Mouse (Mus musculus): ENCODE data around the gene Uvrag.
"Not testable (repeated sequence)": the region's sequence is repeated elsewhere in the genome, so short reads cannot be mapped to it uniquely, and the experiment has no call there.

Gene Uvrag

GRCm38 (mm10) chr7:99100087-99100486 lies 40.9 kb downstream of the Uvrag start:
- no peak for DNase-seq (ENCODE audit: low spot score in 2 of 2)

DNA sequence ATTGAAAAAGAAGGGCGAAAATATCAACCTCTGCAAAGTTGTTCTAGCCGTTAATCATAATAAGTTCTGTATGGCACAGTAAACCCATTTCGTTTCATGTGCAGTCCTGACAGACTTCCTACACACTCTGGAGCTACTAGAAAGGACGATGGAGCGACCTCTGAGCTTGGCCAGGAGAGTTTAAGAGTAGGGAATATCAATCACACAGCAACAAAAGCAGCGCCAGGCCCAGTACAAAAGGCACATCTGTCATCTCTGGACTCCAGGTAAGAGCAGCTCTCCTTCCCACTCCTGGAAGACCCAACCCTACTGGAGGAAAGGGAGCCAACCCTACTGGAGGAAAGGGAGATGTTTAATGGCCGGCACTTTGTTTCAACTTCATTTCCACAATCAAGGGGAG lies 43.2 kb downstream of the Uvrag start:
- no peak for DNase-seq (ENCODE audit: low spot score in 2 of 2)

DNA sequence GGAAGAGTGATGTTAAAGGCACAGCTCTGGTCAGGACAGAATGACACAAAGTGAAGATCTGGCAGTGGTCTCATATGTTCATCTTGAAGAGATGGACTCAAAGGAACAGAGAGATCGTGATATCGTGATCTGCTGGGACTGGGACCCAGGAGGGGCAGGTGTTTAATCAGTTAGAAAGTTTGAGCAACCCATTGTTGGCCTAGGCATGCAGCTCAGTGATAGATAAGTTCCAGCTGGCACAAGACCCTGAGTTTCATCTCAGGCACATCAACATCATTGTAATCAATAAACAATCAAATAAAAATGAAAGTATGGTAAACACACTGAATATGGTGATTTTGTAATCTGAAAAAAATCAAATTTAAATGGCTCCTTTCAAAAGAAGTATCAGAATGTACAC lies 43.8 kb downstream of the Uvrag start:
- DNase-seq (ENCODE audit: low spot score in 2 of 2) = no peak

DNA sequence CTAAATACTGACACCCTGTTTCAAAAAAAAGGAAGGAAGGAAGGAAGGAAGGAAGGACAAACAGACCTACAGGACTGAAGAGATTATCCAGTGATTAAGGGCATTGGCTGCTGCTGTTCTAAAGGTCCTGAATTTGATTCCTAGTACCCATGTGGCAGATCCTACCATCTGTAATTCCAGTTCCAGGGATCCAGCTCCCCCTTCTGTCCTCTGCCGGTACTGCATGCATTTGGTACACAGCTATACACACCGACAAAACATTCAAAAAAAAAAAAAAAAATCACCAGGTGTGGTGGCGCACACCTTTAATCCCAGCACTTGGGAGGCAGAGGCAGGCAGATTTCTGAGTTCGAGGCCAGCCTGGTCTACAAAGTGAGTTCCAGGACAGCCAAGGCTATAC lies 45.8 kb downstream of the Uvrag start:
- DNase-seq (ENCODE audit: low spot score in 2 of 2) = no peak

- DNase-seq (ENCODE audit: low spot score in 2 of 2) = no peak
Measured at GRCm38 (mm10) chr7:99094336-99094735, 46.6 kb downstream of the Uvrag start.

DNA sequence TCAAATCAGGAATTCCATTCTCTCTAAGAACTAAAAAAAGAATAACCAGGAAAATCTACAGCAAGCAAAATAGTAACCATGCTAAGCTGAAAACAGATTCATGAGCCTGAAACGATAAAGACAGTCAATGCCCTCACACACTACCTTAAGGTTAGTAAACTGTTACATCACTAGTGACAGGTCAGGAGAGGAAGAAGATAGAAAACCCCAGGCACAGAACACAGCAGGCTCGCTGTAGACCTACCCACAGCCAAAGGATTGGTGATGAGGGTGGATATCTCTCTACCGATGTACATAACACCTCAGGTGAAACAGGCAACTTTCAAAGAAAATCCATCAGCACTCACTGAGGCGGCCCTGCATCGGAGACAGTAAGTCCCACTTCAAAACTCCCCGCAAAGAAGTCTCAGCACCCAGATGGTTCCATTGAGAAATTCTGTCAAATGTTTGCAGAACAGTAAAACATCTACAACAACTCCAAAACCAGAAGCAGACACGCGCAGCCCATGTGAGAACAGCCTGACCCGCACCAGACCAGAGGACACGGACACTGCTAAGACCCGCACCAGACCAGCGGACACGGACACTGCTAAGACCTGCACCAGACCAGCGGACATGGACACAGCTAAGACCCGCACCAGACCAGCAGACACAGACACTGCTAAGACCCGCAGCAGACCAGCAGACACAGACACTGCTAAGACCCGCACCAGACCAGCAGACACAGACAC lies 48.9 kb downstream of the Uvrag start:
- DNase-seq (ENCODE audit: low spot score in 2 of 2) = no peak

- DNase-seq (ENCODE audit: low spot score in 2 of 2) = no peak
Measured at GRCm38 (mm10) chr7:99089716-99090115, 51.2 kb downstream of the Uvrag start.

- DNase-seq (ENCODE audit: low spot score in 2 of 2) = no peak
Measured at GRCm38 (mm10) chr7:99088576-99089346, 52.2 kb downstream of the Uvrag start.

DNA sequence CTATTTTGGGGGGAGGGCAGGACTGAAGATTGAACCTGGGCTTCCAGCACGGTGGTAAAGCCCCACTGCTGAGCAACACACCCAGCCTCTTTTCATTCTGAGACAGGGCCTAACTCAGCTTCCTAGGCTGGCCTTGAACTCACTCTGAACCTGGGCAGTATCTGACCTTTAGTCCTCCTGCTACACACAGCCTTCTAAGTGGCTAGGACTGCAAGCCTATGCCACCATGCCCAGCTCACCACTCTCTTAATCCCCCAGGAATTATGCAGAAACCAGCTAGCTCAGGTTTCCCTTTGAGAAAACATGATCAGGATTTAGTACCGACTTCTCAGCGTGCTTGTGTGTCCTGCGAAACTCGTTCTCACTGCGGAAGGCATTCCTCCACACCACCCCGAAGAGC lies 53.4 kb downstream of the Uvrag start:
- no peak for DNase-seq (ENCODE audit: low spot score in 2 of 2)

DNA sequence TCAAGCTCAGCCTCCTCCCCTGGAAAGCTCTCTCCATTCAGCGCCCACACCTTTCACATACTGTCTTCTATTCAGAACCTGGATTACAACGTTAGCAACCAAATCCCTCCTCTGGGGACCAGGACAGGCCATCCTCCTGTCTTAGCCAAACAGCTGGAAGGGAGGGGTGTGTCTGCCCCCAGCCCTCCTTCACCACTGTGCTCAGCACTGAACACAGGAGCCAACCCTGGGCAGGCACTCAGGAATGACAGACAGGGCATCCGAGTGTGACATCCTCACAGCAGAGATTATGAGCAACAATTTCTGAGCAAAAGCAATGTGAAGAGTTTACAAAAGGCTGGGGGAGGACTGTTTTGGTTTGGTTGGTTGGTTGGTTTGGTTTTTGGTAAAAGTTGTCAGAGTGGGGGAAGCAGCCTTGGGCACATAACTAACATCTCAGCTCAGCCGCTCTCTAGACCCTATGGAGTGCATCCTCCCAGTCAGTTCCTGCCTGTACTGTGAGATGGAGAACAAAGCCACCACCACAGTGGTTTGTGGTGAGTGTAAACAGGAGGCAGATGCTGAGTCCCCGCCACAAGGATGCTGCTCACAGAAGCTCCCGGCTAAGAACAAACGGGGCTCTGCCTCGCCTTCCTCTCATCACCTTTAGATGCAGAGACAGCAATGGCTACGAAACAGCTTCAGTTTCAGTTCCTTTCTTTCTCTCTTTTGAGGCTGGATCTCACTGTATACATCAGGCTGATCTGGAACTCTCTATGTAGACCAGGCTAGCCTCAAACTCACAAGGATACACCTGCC lies 54.1 kb downstream of the Uvrag start:
- no peak for DNase-seq (ENCODE audit: low spot score in 2 of 2)

DNA sequence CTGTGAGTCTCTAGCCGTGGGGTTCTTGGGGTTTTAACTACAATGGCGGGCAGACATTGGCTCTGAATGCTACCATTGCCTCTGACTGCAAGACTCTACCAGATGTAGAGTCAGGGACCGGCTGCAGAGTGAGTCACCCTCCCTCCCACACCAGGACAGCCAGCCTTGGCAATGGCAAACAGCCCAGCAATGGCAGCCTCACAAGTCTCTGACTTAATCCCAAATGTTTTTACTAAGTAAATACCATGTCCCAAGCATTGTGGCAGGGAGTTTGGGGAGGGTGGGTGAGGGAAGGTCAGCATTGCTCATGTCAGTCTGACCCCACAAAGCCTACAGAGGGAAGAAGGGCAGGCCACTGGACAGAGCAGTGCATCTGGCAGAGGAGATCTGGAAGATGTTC lies 55.7 kb downstream of the Uvrag start:
- DNase-seq (ENCODE audit: low spot score in 2 of 2) = peak in 1 of 2 experiments; percentile 49

- DNase-seq (ENCODE audit: low spot score in 2 of 2) = peak in 1 of 2 experiments; percentile 42
Measured at GRCm38 (mm10) chr7:99079522-99079921, 61.4 kb downstream of the Uvrag start.

- no peak for DNase-seq (ENCODE audit: low spot score in 2 of 2)
Measured at GRCm38 (mm10) chr7:99078805-99079204, 62.1 kb downstream of the Uvrag start.

DNA sequence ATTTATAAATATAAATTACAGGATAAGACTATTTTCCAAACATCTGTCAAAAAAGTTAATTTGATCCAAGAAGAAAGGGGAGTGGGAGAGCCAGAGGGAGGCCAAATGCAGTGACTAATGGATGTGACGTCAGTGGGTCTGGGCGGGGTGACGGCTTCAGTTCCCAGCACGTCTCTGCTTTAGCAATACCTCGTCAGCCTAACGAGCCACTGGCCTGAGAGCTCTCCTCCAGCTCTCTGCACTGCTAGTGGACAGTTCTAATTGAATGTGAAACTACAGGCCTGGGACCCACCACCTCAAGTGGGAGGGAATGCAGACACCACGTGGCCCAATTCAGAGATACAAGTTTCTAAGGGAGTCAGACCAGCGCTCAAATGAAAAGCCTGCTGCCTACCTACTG lies 63.7 kb downstream of the Uvrag start:
- DNase-seq (ENCODE audit: low spot score in 2 of 2) = peak in 1 of 2 experiments; percentile 34

GRCm38 (mm10) chr7:99075101-99075500 lies 65.8 kb downstream of the Uvrag start:
- no peak for DNase-seq (ENCODE audit: low spot score in 2 of 2)

- peak; percentile 19 to 26 for DNase-seq (ENCODE audit: low spot score in 2 of 2)
Measured at GRCm38 (mm10) chr7:99073734-99074372, 67.1 kb downstream of the Uvrag start.

GRCm38 (mm10) chr7:99067710-99068109 lies 73.2 kb downstream of the Uvrag start:
- no peak for DNase-seq (ENCODE audit: low spot score in 2 of 2)

GRCm38 (mm10) chr7:99065920-99066319 lies 75.0 kb downstream of the Uvrag start:
- DNase-seq (ENCODE audit: low spot score in 2 of 2) = no peak

DNA sequence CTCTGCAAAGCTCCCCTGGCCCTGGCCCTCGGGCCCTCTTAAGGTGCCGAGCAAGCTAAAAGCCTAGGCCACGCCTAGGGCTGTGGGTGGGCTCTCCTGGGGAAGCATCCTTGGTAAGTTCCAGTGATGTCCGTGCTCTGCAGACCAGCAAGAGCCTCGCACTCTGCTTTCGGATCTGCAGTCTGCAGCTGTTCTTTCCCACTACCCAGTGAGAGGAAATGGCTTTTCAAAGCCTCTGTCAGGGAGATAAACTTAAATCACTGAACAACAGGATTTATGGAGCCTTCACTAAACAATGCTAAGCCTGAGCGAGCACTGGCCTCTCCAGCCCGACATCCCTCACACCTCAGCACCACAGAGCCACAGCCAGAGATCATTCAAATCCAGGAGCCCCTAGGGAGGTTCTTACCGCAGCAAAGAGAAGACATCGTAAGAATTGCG lies 75.5 kb downstream of the Uvrag start:
- DNase-seq (ENCODE audit: low spot score in 2 of 2) = no peak

DNA sequence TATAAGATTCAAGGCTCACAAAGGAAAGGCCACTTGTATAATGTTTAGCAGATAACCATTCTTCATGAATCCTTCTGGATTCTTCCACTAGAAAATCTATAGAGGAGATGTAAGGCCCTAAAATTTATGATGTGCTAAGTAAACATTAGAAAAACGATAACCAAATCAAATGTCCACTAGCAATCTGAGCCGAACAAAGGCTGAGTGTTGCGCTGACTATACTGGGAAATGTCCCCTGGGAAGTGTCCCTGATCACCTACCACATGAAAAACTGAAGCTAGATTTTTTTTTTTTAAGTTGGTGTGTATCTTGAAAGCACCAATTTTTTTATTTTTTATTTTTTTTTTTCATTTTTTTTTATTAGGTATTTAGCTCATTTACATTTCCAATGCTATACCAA lies 76.1 kb downstream of the Uvrag start:
- DNase-seq (ENCODE audit: low spot score in 2 of 2) = no peak

GRCm38 (mm10) chr7:99062263-99062662 lies 78.7 kb downstream of the Uvrag start:
- DNase-seq (ENCODE audit: low spot score in 2 of 2) = not testable (repeated sequence)
